Mouse (Mus musculus) ovary, postnatal 10 days (tissue): ENCODE data around the gene Skiv2l.
"Not testable (repeated sequence)": the region's sequence is repeated elsewhere in the genome, so short reads cannot be mapped to it uniquely, and the experiment has no call there.

Experiments used
- DNase-seq: peaks from one replicate; pipeline ENCODE4 v3.0.0; 2022; ENCODE audit warnings: low spot score

Gene Skiv2l

DNA sequence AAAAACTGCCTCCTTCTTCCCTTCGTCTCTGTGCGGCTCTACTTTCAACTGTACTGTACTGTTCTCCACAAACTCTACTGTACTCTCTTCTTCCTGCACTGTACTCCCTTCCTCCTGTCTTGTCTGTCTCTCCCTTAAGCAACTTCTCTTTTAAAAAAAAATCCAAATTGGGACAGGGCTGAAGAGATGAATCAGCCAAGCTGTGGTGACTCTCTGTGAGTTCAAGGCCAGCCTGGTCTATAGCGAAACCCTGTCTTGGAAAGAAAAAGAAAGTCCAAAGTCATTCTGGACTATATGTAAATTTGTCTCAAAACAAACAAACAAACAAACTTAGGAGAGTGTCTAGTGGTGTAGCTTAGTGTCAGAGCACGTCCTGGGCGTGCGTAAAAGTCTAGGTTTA, 24.3 kb upstream of the Skiv2l start:
- no peak for DNase-seq

DNA sequence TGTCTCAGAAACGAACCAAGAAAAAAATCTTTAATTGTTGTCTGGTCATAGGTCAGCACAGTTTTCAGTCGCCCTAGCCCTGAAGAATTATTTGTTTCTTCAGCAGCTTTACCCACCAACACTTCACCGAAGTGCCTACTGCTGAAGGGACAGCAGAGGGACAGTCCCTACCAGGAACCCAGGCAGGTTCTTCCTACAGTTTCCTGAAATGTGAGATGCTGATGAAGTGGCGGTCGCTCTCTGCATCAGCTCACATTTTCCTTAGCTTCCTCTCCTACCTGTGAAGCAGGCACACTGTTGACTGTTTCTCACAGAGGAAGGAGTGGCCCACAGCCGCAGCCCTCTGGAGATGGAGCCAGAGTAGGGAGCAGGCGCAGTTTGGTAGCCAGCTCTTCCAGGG, 16.0 kb upstream of the Skiv2l start:
- DNase-seq: no peak

DNA sequence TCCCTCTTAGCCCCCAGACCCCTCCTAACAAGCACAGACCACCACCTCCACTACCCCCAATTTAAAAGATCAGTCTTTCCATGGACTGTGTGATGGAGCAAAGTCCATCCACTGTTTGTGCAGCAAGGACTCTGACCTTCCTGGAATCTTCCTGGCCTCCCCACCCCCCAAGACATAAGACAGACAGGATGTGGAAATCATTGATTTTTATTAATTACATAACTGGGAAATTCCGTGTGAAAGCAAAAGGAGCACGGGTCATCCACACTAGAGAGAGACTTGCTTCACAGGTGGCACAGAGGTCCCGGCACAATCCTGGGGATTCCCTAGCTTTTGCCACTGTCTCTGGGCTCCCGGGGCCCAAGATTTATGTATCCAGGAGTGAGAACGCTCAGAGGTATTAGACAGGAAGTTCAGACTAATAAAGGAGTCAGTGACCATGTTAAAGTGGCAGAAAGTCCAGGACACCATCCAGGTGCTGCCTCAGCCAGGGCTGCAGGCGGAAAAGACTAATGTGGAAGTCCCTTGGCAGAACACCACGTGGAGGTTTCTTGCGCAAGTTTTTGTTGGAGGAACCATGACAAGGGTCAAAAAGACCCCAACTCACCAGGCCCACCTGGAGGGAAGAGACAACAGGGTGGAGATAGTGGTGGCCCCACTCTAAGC, 12.5 kb upstream of the Skiv2l start, which contains the start of gene Cfb:
Gene Cfb (minus strand): TSS at position 103 of the 666 bp plus-strand sequence.
- DNase-seq: no peak

GRCm38 (mm10) chr17:34861704-34862415, 11.8 kb upstream of the Skiv2l start:
- DNase-seq: no peak

DNA sequence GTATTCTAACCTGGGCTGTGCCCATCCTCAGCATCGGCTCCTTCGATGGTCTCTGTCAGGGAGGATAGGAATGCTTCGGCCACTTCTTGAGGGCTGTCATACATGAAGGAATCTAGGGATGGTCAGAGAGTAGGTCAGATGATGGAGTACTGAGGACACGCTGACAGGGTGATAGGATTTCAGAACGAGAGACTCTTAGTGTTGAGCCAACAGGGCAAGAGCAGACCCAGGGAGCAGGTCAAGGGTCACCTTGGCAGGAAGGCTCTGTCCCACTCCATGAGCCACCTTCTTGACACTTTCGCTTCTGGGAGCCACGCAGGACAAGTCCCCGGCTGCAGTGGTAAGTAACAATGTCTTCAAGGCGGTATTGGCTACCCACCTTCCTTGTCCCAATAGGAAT, 10.5 kb upstream of the Skiv2l start:
- no peak for DNase-seq

- no peak for DNase-seq
Observed at GRCm38 (mm10) chr17:34858670-34859069, 8.7 kb upstream of the Skiv2l start.

DNA sequence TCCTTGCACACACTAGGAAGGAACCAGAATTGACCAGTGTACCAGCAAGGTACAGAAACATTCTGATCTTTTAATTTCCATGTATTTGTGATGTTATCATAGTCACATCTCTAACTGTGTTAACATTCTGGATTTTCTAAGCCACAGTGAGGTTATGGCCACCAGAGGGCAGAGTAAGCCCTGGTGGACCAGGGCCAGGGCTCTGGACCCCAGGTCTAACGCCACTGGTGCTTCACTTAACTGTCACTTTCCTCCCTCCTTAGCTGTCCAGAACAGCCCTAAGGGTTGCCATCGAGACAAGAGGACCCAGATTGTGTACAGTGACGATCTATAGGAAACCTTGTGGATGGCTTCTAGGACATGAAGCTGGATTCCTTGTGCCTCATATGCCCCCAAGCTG, 5.8 kb upstream of the Skiv2l start:
- DNase-seq: no peak

- DNase-seq: no peak
Observed at GRCm38 (mm10) chr17:34854761-34855160, 4.8 kb upstream of the Skiv2l start.

DNA sequence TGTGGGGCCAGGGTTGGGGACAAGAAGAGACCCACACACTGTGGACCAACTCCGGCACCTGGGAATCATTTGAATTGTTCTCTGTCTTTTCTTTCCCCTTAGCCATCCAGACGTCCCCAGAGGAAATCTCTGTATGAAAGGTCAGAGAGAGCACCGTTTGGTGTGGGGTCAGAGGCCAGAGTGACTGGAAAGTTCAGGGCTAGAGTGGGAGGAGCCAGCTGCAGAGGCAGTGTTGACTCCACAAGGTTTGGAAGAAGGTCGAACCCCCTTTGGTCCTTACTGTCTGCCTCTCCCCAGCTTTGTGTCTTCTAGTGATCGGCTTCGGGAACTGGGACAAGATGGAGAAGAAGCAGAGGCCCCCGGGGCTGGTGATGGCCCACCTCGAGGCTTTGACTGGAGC, 3.5 kb upstream of the Skiv2l start:
- DNase-seq: no peak

DNA sequence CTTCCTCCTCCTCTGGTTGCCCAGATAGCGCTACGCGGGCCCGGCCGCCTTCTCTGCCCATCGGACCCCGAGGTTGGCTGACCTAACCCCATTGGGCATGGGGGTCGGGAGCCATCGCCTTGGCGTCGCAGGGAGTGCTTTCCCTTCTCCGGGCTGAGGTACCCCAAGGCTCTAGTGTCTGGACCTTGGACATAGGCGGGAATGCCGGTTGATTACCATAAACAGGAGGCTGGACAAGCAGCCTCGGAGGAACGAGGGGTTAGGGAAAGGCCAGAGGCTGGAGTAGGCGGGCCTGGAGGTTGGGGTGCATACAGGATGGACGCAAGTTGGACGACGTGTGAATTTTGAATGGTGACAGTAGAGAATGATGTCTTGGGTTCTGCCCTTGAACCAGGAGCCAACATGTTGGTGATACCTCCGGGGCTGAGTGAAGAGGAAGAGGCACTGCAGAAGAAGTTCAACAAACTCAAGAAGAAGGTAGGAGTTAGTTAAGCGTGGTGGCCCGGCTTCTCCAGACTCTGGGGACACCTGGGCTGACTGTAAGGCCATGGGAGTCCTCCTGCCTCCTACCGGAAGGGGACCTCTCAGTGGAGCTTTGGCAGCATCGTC, 611 bp upstream of the Skiv2l start:
- DNase-seq: no peak

- DNase-seq: no peak
Observed at GRCm38 (mm10) chr17:34847615-34848014, 2.4 kb downstream of the Skiv2l start.

DNA sequence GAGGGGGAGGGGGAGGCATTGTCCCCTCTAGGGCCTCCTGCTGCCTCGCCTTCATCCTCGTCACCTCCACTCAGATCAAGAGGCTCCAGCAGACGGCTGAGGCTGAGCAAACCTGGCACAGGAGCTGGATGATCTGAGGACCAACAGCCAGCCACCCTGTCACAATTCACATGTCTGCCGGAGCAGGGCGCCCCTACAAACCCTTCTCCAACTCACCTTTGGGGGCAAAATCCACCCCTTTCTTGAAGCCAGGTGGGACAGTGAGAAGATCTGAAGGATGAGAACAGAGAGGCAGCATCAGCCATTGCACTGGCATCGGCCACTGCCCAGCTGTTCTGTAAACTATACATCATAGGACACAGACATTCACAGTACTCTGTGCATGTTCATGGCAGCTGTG, 2.8 kb downstream of the Skiv2l start:
- no peak for DNase-seq

DNA sequence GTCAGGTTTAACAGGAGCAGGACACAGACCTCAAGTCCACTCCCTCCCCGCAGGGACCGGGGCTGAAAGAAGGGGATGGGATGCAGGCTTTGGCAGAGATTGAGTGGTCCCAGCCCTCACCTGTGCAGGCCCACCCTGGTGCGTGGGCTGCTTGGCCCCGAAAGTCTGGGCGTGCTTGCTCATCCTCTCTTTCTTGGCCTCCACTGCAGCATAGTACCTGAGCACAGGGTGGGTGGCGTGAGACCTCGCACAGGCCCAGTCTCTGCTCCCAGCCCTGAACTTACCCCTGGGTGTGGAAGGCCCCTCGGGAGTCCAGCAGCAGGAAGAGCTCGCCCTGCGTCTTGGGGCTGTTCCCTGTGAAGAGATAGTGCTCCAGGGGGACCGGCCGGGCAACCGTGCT, 5.1 kb downstream of the Skiv2l start:
- DNase-seq: no peak

DNA sequence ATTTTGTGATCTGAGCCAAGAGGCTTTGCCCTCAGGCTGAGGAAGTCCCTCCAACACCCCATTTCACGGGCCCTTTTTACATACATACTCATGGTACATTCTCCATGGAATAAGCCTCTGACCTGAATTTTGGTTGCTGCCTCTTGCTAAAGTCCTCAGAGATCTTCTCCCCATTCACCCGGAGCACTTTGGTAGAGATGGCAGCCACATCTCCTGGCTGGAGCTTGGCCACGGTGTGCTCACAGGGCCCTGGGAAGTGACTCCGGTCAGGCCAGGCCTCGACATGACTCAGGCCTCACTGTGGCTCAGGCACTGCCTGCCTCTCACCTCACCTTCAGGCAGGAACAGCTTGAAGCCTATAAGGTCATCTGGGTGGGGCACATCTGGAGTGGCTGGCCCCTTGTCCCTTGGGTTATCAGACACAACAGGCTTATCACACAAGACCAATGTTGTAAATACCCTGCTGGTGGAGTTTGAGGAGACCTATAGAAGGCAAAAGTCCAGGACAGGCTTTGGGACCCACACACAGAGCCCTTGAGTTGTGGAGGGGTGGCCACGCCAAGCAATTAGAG, 9.2 kb downstream of the Skiv2l start:
- DNase-seq: no peak

DNA sequence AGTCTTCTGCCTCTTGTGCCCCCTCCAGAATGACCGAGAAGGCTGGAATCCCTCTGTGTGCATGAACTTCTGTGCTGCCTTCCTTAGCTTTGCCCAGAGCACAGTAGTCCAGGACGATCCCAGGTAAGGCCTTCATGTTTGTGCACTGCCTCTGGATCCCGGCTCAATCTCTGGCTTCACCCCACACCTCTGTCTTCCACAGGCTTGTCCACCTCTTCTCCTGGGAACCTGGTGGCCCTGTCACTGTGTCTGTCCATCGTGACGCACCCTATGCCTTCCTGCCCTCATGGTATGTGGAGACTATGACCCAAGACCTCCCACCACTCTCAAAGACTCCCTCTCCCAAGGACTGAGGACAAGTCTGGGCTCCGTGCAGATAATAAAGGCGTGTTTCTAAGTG, 11.2 kb downstream of the Skiv2l start:
- DNase-seq: no peak

DNA sequence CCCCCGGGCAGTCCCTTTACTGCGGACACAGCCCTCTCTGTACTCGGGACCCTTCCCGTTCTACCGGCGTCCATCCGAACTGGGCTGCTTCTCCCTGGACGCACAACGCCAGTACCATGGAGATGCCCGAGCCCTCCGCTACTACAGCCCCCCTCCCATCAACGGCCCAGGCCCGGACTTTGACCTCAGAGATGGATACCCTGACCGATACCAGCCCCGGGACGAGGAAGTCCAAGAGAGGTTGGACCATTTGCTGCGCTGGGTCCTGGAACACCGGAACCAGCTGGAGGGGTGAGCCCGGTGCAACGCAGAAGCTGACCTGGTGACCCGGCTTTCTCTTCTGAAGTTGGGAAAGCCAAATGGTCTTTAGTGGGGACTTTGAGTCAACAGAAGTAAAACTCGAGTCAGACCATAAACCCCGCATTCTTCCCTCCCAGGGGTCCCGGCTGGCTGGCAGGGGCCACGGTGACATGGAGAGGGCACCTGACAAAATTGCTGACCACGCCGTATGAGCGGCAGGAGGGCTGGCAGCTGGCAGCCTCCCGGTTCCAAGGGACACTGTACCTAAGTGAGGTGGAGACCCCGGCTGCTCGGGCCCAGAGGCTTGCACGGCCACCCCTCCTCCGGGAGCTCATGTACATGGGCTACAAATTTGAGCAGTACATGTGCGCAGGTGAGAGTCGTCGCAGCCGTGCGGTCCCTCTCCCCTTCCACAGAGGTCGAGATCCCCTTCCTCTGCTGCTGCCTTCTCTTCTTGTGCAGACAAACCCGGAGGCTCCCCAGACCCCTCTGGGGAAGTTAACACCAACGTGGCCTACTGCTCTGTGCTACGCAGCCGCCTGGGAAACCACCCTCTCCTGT, 12.3 kb downstream of the Skiv2l start:
- DNase-seq: no peak

GRCm38 (mm10) chr17:34836856-34837221, 13.2 kb downstream of the Skiv2l start, which contains the start of the genes Stk19 and Dxo:
Gene Stk19, minus strand, starts transcription at chr17:34836945.
Gene Dxo, plus strand, starts transcription at chr17:34837019.
- peak; percentile 88 for DNase-seq

GRCm38 (mm10) chr17:34836155-34836855, 13.7 kb downstream of the Skiv2l start:
- DNase-seq: no peak

GRCm38 (mm10) chr17:34830776-34831175, 19.2 kb downstream of the Skiv2l start:
- DNase-seq: not testable (repeated sequence)

DNA sequence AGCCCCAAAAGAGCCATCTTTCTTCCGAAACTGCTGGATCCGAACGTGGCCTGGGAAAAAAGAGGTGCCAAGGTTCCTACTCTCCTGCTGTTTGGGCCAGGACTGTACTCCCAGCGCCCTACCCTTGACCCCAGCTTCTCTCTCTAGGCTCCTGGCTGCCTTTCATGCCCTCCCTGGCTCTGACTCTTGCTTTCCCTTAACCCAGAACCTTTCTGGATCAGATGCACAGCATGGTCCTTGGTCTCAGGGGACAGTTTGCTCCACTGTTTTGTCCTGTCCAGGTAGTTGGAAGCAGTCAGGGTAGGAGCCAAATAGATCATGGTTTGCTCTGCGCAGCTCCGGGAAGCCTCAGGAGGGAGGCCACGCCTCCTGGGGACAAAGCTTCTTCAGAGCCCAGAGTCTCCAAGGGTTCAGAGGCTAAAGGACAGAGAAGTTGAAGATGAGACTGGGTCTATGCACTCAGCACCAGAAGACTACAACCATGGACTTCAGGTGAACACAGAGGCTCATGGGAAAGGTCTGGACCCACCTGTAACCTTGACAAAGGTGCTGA, 35.1 kb downstream of the Skiv2l start:
- no peak for DNase-seq

- not testable (repeated sequence) for DNase-seq
Observed at GRCm38 (mm10) chr17:34813747-34814146, 36.3 kb downstream of the Skiv2l start.
